Mouse (Mus musculus): ENCODE measurements around the gene Mapkapk3.

- TF ChIP-seq CTCF (IDR thresholded peaks at IDR 0.05), result no peak
- no peak for TF ChIP-seq POLR2A (IDR thresholded peaks at IDR 0.05; ENCODE audit: insufficient read depth, low read depth, low read length)
Observed at GRCm38 (mm10) chr9:107254925-107255324, 34.8 kb downstream of the Mapkapk3 start.

All from heart, adult 2 months (tissue).